Mouse (Mus musculus) heart, embryonic 13.5 days (tissue): ENCODE data around the gene Lmo4. TPM values are rescaled to one million over a fixed set of nuclear protein-coding genes. Genes with fewer than 3 reads are reported as not detected.
A peak's percentile ranks its signal among the peaks of the same experiment; 100 is the strongest.

Source experiments
- ATAC-seq: fragments of 200-750 bp; cut with Nextera tagmentation; 2 replicates; pipeline ENCODE4 v1.8.0; 2017; ENCODE audit warnings: moderate TSS enrichment; ENCODE audit not compliant: insufficient number of reproducible peaks, low FRiP score, low TSS enrichment; ENCODE audit errors: extremely low read depth
- H3K27ac ChIP-seq: fragments of 300-500 bp; sonication (generic); replicated peaks from 2 replicates; pipeline ENCODE4 v1.5.1; 2015; ENCODE audit warnings: moderate library complexity, mild to moderate bottlenecking, inconsistent platforms
- H3K27me3 ChIP-seq: fragments of 300-500 bp; sonication (generic); replicated peaks from 2 replicates; pipeline ENCODE4 v1.6.1; 2015; ENCODE audit warnings: mild to moderate bottlenecking, inconsistent platforms
- H3K36me3 ChIP-seq: fragments of 300-500 bp; sonication (generic); 2 replicates; pipeline ENCODE4 v1.6.1; 2015; ENCODE audit warnings: mild to moderate bottlenecking, inconsistent platforms
- H3K4me1 ChIP-seq: fragments of 300-500 bp; sonication (generic); 2 replicates; pipeline ENCODE4 v1.6.1; 2015; ENCODE audit warnings: inconsistent platforms
- H3K4me2 ChIP-seq: fragments of 300-500 bp; sonication (generic); 2 replicates; pipeline ENCODE4 v1.6.1; 2015; ENCODE audit warnings: inconsistent platforms, mild to moderate bottlenecking, moderate library complexity
- H3K4me3 ChIP-seq: fragments of 300-500 bp; sonication (generic); 2 replicates; pipeline ENCODE4 v1.5.1; 2015; ENCODE audit warnings: moderate library complexity, mild to moderate bottlenecking, inconsistent platforms
- H3K9ac ChIP-seq: fragments of 300-500 bp; sonication (generic); 2 replicates; pipeline ENCODE4 v1.6.1; 2015; ENCODE audit warnings: inconsistent platforms, mild to moderate bottlenecking, moderate library complexity
- H3K9me3 ChIP-seq: fragments of 300-500 bp; sonication (generic); 2 replicates; pipeline ENCODE4 v1.6.1; 2016; ENCODE audit warnings: inconsistent platforms
- WGBS: fragments of 180-500 bp; shearing (Covaris S2); methylation state at CpG from one replicate; pipeline ENCODE4 v1.1.7; 2015; ENCODE audit warnings: mixed read lengths; 5-methylcytosine and 5-hydroxymethylcytosine counted together
- polyA plus RNA-seq: library from polyadenylated mRNA; unstranded; fragments of >200 nt; fragmentation: Nextera tagmentation; extraction: Ambion mirVana; gene quantifications from 2 replicates; pipeline ENCODE4 v1.2.1, GENCODE M21; 2015

The Lmo4 gene
- polyA plus RNA-seq, 1 experiment from 2014 or later = 37.4 TPM

- no peaks in the 10 kb centered on the region for H3K36me3 ChIP-seq
- no peaks in the 10 kb centered on the region for H3K27me3 ChIP-seq
- no peak overlapping the region for H3K4me3 ChIP-seq
- H3K4me2 ChIP-seq = no peak overlapping the region
- no peaks in the 10 kb centered on the region for H3K9me3 ChIP-seq
- 72% methylated on average over 7 of the region's 7 CpGs for WGBS
- ATAC-seq = no peak
- H3K4me1 ChIP-seq = peaks cover 32% of the 10 kb centered on the region
- H3K9ac ChIP-seq = no peak overlapping the region
- H3K27ac ChIP-seq = no peak overlapping the region
Measured at GRCm38 (mm10) chr3:144229312-144229711, 24.3 kb upstream of the Lmo4 start.

GRCm38 (mm10) chr3:144225456-144226240 is 20.6 kb upstream of the Lmo4 start:
- Histone ChIP-seq H3K9me3 (no peaks in the 10 kb centered on the region), H3K9ac (no peak overlapping the region), H3K27me3 (no peaks in the 10 kb centered on the region), H3K4me2 (no peak overlapping the region), H3K36me3 (no peaks in the 10 kb centered on the region), H3K4me3 (no peak overlapping the region), H3K27ac (no peak overlapping the region), H3K4me1 (peaks cover 12% of the 10 kb centered on the region)
- WGBS = 62% methylated on average over 9 of the region's 9 CpGs
- ATAC-seq = no peak

GRCm38 (mm10) chr3:144224594-144224993 is 19.6 kb upstream of the Lmo4 start:
- Histone ChIP-seq H3K9ac (no peak overlapping the region), H3K4me3 (no peak overlapping the region), H3K4me2 (no peak overlapping the region), H3K27me3 (no peaks in the 10 kb centered on the region), H3K36me3 (no peaks in the 10 kb centered on the region), H3K27ac (no peak overlapping the region), H3K4me1 (peaks cover 5% of the 10 kb centered on the region; the same call in 1 of the 2 replicates), H3K9me3 (no peaks in the 10 kb centered on the region)
- ATAC-seq = no peak
- WGBS = 82% methylated on average over 7 of the region's 7 CpGs

- Histone ChIP-seq H3K9me3 (no peaks in the 10 kb centered on the region), H3K27me3 (no peaks in the 10 kb centered on the region), H3K27ac (no peak overlapping the region), H3K4me3 (no peak overlapping the region), H3K36me3 (no peaks in the 10 kb centered on the region), H3K4me2 (no peak overlapping the region), H3K9ac (no peak overlapping the region), H3K4me1 (0 out of 2 replicates have a peak, but pooled peaks cover 3% of the 10 kb centered on the region)
- ATAC-seq = no peak
- WGBS = 85% methylated on average over 20 of the region's 20 CpGs
Measured at GRCm38 (mm10) chr3:144223377-144224105, 18.5 kb upstream of the Lmo4 start.

- H3K9ac ChIP-seq = no peak overlapping the region
- H3K4me1 ChIP-seq = 0 out of 2 replicates have a peak, but pooled peaks cover 3% of the 10 kb centered on the region
- H3K27me3 ChIP-seq = no peaks in the 10 kb centered on the region
- 53% methylated on average over 9 of the region's 9 CpGs for WGBS
- H3K4me2 ChIP-seq = no peak overlapping the region
- no peak overlapping the region for H3K4me3 ChIP-seq
- H3K27ac ChIP-seq = no peak overlapping the region
- H3K36me3 ChIP-seq = no peaks in the 10 kb centered on the region
- H3K9me3 ChIP-seq = no peaks in the 10 kb centered on the region
- ATAC-seq = no peak
Measured at GRCm38 (mm10) chr3:144222381-144222780, 17.4 kb upstream of the Lmo4 start.

GRCm38 (mm10) chr3:144207498-144207897 is 2.5 kb upstream of the Lmo4 start:
- Histone ChIP-seq H3K27ac (no peak overlapping the region), H3K4me2 (no peak overlapping the region), H3K4me1 (peaks cover 7% of the 10 kb centered on the region; the same call in 1 of the 2 replicates), H3K4me3 (no peak overlapping the region), H3K9ac (no peak overlapping the region), H3K27me3 (no peaks in the 10 kb centered on the region), H3K36me3 (no peaks in the 10 kb centered on the region), H3K9me3 (no peaks in the 10 kb centered on the region)
- WGBS = 46% methylated on average over 5 of the region's 5 CpGs
- ATAC-seq = no peak

GRCm38 (mm10) chr3:144206942-144207341 is 1.9 kb upstream of the Lmo4 start:
- no peak overlapping the region for H3K9ac ChIP-seq
- no peaks in the 10 kb centered on the region for H3K9me3 ChIP-seq
- no peak for ATAC-seq
- no peak overlapping the region for H3K4me2 ChIP-seq
- no peaks in the 10 kb centered on the region for H3K36me3 ChIP-seq
- WGBS = 95% methylated on average over 1 of the region's 1 CpGs
- H3K27ac ChIP-seq = no peak overlapping the region
- peaks cover 7% of the 10 kb centered on the region; the same call in 1 of the 2 replicates for H3K4me1 ChIP-seq
- H3K4me3 ChIP-seq = no peak overlapping the region
- no peaks in the 10 kb centered on the region for H3K27me3 ChIP-seq

- Histone ChIP-seq H3K9ac (peak overlapping the region; percentile 99), H3K9me3 (no peaks in the 10 kb centered on the region), H3K4me1 (peaks cover 12% of the 10 kb centered on the region), H3K4me2 (peak overlapping the region; percentile 97), H3K4me3 (peak overlapping the region; percentile 94), H3K36me3 (peaks cover 4% of the 10 kb centered on the region), H3K27me3 (no peaks in the 10 kb centered on the region), H3K27ac (peak overlapping the region; percentile 99)
- no peak for ATAC-seq
- WGBS = 23% methylated on average over 3 of the region's 3 CpGs
Measured at GRCm38 (mm10) chr3:144206261-144206660, 1.2 kb upstream of the Lmo4 start.

- H3K27ac ChIP-seq = peak overlapping the region; percentile 99
- peak overlapping the region; percentile 97 for H3K4me2 ChIP-seq
- no peaks in the 10 kb centered on the region for H3K27me3 ChIP-seq
- H3K9ac ChIP-seq = peak overlapping the region; percentile 99
- H3K9me3 ChIP-seq = no peaks in the 10 kb centered on the region
- peaks cover 19% of the 10 kb centered on the region for H3K4me1 ChIP-seq
- peaks cover 10% of the 10 kb centered on the region for H3K36me3 ChIP-seq
- under 1% methylated on average over 42 of the region's 69 CpGs for WGBS
- H3K4me3 ChIP-seq = peak overlapping the region; percentile 94
- peak; percentile 70 for ATAC-seq
Measured at GRCm38 (mm10) chr3:144205351-144206153, 532 bp upstream of the Lmo4 start.

GRCm38 (mm10) chr3:144203988-144204412 is 1.0 kb downstream of the Lmo4 start:
- WGBS = 0% methylated on average over 5 of the region's 5 CpGs

More at GRCm38 (mm10) chr3:144203988-144204412, 1.0 kb downstream of the Lmo4 start:
- ATAC-seq = no peak
- Histone ChIP-seq H3K4me1 (peaks cover 33% of the 10 kb centered on the region), H3K36me3 (peaks cover 18% of the 10 kb centered on the region), H3K27ac (peak overlapping the region; percentile 99), H3K9me3 (no peaks in the 10 kb centered on the region), H3K4me3 (peak overlapping the region; percentile 94), H3K27me3 (no peaks in the 10 kb centered on the region), H3K4me2 (peak overlapping the region; percentile 97), H3K9ac (peak overlapping the region; percentile 99)
